ENCODE assay signal across 7 mouse cellular contexts in the genomic region with DNA sequence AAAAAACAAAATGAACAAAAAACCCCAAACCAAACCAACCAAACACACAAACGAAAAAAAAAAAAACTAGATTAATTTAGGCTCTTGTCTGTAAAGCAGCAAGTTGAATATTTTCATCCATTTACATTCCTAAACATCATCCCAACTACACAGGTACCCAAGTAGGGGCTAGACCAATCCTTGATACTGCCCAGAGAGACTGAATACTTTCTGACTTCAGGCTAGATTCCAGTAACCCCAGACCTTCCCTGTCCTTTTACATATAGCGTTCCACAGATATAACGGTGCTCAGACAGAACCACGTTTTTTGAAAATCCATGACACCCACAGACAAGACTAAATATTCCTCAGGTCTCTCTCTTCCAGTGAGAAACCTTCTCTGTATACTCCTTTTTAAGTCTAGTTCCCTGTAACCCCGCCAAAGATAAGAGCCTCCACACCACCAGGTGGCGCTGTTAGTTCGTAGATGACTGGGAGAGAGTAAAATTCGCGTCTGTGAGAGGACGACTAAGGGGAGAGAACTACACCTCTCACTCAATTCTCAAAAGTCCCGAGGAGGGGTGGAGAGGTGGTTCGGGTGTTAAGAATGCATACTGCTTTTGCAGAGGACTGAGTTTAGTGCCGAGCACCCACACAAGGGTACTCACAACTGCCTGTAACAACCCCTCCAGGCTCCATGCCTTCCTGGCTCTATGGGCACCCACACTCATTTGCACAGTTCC. TPM values are rescaled to one million over a fixed set of nuclear protein-coding genes. Genes with fewer than 3 reads are reported as not detected.
DNase-seq lines count a peak whose midpoint lies in the region; ATAC-seq lines count a peak whose summit lies in the region.

No protein-coding gene starts in this region.

- H3K4me2 ChIP-seq in embryonic facial prominence, embryonic 11.5 days (ENCODE audit: low read depth, low read length) = peak overlapping the region; percentile 44
- H3K4me2 ChIP-seq in limb, embryonic 12.5 days = peak overlapping the region; percentile 50
- peak overlapping the region; percentile 56 for H3K4me2 ChIP-seq in midbrain, embryonic 14.5 days (ENCODE audit: low read length)

- no peaks in the 10 kb centered on the region for H3K4me1 ChIP-seq in embryonic facial prominence, embryonic 11.5 days (ENCODE audit: control insufficient read depth, insufficient read depth, low read length)
- no peaks in the 10 kb centered on the region for H3K4me1 ChIP-seq in limb, embryonic 12.5 days (replicated peaks)
- H3K4me1 ChIP-seq in midbrain, embryonic 14.5 days (ENCODE audit: control insufficient read depth, insufficient read depth, low read length) = no peaks in the 10 kb centered on the region

- ATAC-seq in embryonic facial prominence, embryonic 11.5 days (replicated peaks; ENCODE audit: insufficient number of reproducible peaks, low FRiP score, low TSS enrichment, low read depth) = peak; percentile 64
- peak; percentile 58; the same call in 1 of the 2 replicates for ATAC-seq in limb, embryonic 12.5 days (ENCODE audit: insufficient number of reproducible peaks, insufficient read depth, low FRiP score, low TSS enrichment, low read depth)
- ATAC-seq in midbrain, embryonic 14.5 days (ENCODE audit: low FRiP score, low TSS enrichment) = no peak

- H3K9ac ChIP-seq in embryonic facial prominence, embryonic 11.5 days (replicated peaks; ENCODE audit: low read length) = peak overlapping the region; percentile 50
- H3K9ac ChIP-seq in limb, embryonic 12.5 days (replicated peaks) = peak overlapping the region; percentile 28
- peak overlapping the region; percentile 48 for H3K9ac ChIP-seq in midbrain, embryonic 14.5 days (replicated peaks; ENCODE audit: low read length)

- H3K27me3 ChIP-seq in embryonic facial prominence, embryonic 11.5 days (ENCODE audit: control insufficient read depth, insufficient read depth, low read length) = no peaks in the 10 kb centered on the region
- no peaks in the 10 kb centered on the region for H3K27me3 ChIP-seq in limb, embryonic 12.5 days
- H3K27me3 ChIP-seq in midbrain, embryonic 14.5 days (ENCODE audit: control insufficient read depth, insufficient read depth, low read length) = no peaks in the 10 kb centered on the region

- peak; percentile 91 for DNase-seq in adrenal gland, postnatal 25 days
- peak; percentile 95 for DNase-seq in embryonic facial prominence, embryonic 11.5 days (ENCODE audit: low spot score)
- DNase-seq in heart, adult 8-10 months (ENCODE audit: low spot score) = peak; percentile 91
- peak; percentile 88 to 93 for DNase-seq in kidney, adult 8-10 months
- DNase-seq in midbrain, embryonic 14.5 days = peak; percentile 94
- peak; percentile 59 for DNase-seq in spleen, adult 12 weeks (ENCODE audit: low spot score)

- H3K4me3 ChIP-seq in embryonic facial prominence, embryonic 11.5 days (ENCODE audit: low read depth, low read length) = peak overlapping the region; percentile 32
- peak overlapping the region; percentile 41 for H3K4me3 ChIP-seq in limb, embryonic 12.5 days (replicated peaks)
- peak overlapping the region; percentile 44 for H3K4me3 ChIP-seq in midbrain, embryonic 14.5 days (replicated peaks; ENCODE audit: low read depth, low read length)

- WGBS in embryonic facial prominence, embryonic 11.5 days = 10% methylated on average over 13 of the region's 13 CpGs
- WGBS in limb, embryonic 12.5 days = 10% methylated on average over 13 of the region's 13 CpGs
- WGBS in midbrain, embryonic 14.5 days = 13% methylated on average over 13 of the region's 13 CpGs

- H3K27ac ChIP-seq in embryonic facial prominence, embryonic 11.5 days (replicated peaks; ENCODE audit: low read depth, low read length) = no peak overlapping the region
- H3K27ac ChIP-seq in limb, embryonic 12.5 days = no peak overlapping the region
- no peak overlapping the region for H3K27ac ChIP-seq in midbrain, embryonic 14.5 days (replicated peaks; ENCODE audit: low read depth, low read length)

- no peaks in the 10 kb centered on the region for H3K9me3 ChIP-seq in embryonic facial prominence, embryonic 11.5 days (replicated peaks; ENCODE audit: control insufficient read depth, low read length)
- no peaks in the 10 kb centered on the region for H3K9me3 ChIP-seq in limb, embryonic 12.5 days
- no peaks in the 10 kb centered on the region for H3K9me3 ChIP-seq in midbrain, embryonic 14.5 days (ENCODE audit: control insufficient read depth, low read length)

- H3K36me3 ChIP-seq in embryonic facial prominence, embryonic 11.5 days (replicated peaks; ENCODE audit: control insufficient read depth, insufficient read depth, low read depth, low read length) = no peaks in the 10 kb centered on the region
- H3K36me3 ChIP-seq in limb, embryonic 12.5 days = no peaks in the 10 kb centered on the region
- no peaks in the 10 kb centered on the region for H3K36me3 ChIP-seq in midbrain, embryonic 14.5 days (ENCODE audit: control insufficient read depth, insufficient read depth, low read length)

RNA-seq across cellular contexts. Expression of gene Cyp2s1, which starts 31.2 kb away (rescaled TPM):
- 2.5 and 2.9 TPM in 2 replicates for total RNA-seq in adrenal gland, postnatal 25 days (2021)
- 2.5 and 3.4 TPM in 2 replicates for polyA plus RNA-seq in embryonic facial prominence, embryonic 11.5 days (2014; fragmentation: Nextera tagmentation; extraction: Ambion mirVana)
- total RNA-seq in heart, adult 8-10 months (2022) = 10 to 100 TPM in 1 of 4 experiments, 1 to 10 TPM in 3; 4.1 to 11.5 (median 5.2) TPM
- 1.2 and 2.1 TPM in 2 replicates for polyA plus RNA-seq in limb, embryonic 12.5 days (2016; fragmentation: Nextera tagmentation; extraction: Ambion mirVana)
- 1.4 and 2.1 TPM in 2 replicates for polyA plus RNA-seq in midbrain, embryonic 14.5 days (2014; fragmentation: Nextera tagmentation; extraction: Ambion mirVana)

RNA-seq across cellular contexts. Expression of gene Cyp2b10, which starts 49.5 kb away (rescaled TPM):
- 4.3 and 8.9 TPM in 2 replicates for total RNA-seq in adrenal gland, postnatal 25 days (2021)
- polyA plus RNA-seq in embryonic facial prominence, embryonic 11.5 days (2014; fragmentation: Nextera tagmentation; extraction: Ambion mirVana) = not detected in 2 replicates
- total RNA-seq in heart, adult 8-10 months (2022) = 1 to 10 TPM; 4.4 to 7.8 (median 6.2) TPM
- not detected in 2 replicates for polyA plus RNA-seq in limb, embryonic 12.5 days (2016; fragmentation: Nextera tagmentation; extraction: Ambion mirVana)
- not detected in 2 replicates for polyA plus RNA-seq in midbrain, embryonic 14.5 days (2014; fragmentation: Nextera tagmentation; extraction: Ambion mirVana)

RNA-seq across cellular contexts. Expression of gene Axl, which starts 59.4 kb away (rescaled TPM):
- total RNA-seq in adrenal gland, postnatal 25 days (2021) = 27.4 and 32.1 TPM in 2 replicates
- 30.3 and 36.4 TPM in 2 replicates for polyA plus RNA-seq in embryonic facial prominence, embryonic 11.5 days (2014; fragmentation: Nextera tagmentation; extraction: Ambion mirVana)
- total RNA-seq in heart, adult 8-10 months (2022) = 10 to 100 TPM; 50.2 to 70.9 (median 65.9) TPM
- 56.3 and 57.2 TPM in 2 replicates for polyA plus RNA-seq in limb, embryonic 12.5 days (2016; fragmentation: Nextera tagmentation; extraction: Ambion mirVana)
- polyA plus RNA-seq in midbrain, embryonic 14.5 days (2014; fragmentation: Nextera tagmentation; extraction: Ambion mirVana) = 9.3 and 20.2 TPM in 2 replicates
